9 mouse cellular contexts compared by ENCODE assay signal in the genomic region with DNA sequence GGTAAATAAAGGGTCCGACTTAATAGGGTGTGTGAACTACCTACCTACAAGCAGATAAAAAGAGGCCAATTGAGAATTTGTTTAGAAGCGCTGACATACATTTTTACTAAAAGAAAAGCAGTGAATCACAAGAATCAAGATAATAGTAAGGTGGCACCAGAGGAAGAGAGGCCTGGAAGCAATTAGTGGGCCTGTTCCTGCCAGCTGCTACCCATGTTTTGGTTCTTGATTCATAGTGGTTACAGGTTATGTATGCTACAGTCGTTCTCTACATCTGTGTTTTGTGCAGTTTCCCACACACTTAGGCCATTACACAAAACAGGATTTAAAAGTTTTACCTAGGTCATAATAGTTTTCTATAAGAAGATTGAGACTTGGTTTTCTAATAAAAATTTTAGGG. TPM values are rescaled to one million over a fixed set of nuclear protein-coding genes. Genes with fewer than 3 reads are reported as not detected.
DNase-seq lines count a peak whose midpoint lies in the region; ATAC-seq lines count a peak whose summit lies in the region.
"Had no signal": no experiment of that assay in that cellular context is flagged by ENCODE, and none has a peak within 500 bp of the region (broad histone marks: within the 10 kb centered on the region; RNA-seq: fewer than 3 reads in every experiment).

No protein-coding gene starts in this region.

- no peak for DNase-seq in heart, postnatal 36 days
- peak; percentile 70 for DNase-seq in MN1 (ENCODE audit: low spot score)
- no peak for DNase-seq in hindbrain, embryonic 14.5 days (ENCODE audit: low spot score)
- no peak for DNase-seq in midbrain, embryonic 14.5 days
- no peak for DNase-seq in right cerebral cortex, postnatal 25 days
- no peak for DNase-seq in B cell, adult 2 months
- no peak for DNase-seq in spleen, postnatal 4 days (ENCODE audit: low spot score in 2 of 2)
- DNase-seq: kidney, postnatal 36 days had no signal

- H3K27me3 ChIP-seq in heart, embryonic 15.5 days: no peaks in the 10 kb centered on the region
- no peaks in the 10 kb centered on the region for H3K27me3 ChIP-seq in hindbrain, embryonic 14.5 days (ENCODE audit: control insufficient read depth, insufficient read depth, low read length)
- no peaks in the 10 kb centered on the region for H3K27me3 ChIP-seq in midbrain, embryonic 14.5 days (ENCODE audit: control insufficient read depth, insufficient read depth, low read length)

- peaks cover 9% of the 10 kb centered on the region for H3K4me1 ChIP-seq in heart, embryonic 15.5 days (replicated peaks)
- H3K4me1 ChIP-seq in hindbrain, embryonic 14.5 days (replicated peaks; ENCODE audit: control insufficient read depth, insufficient read depth, low read length): peaks cover 16% of the 10 kb centered on the region
- H3K4me1 ChIP-seq in midbrain, embryonic 14.5 days (ENCODE audit: control insufficient read depth, insufficient read depth, low read length): peaks cover 13% of the 10 kb centered on the region

- H3K27ac ChIP-seq in heart, embryonic 15.5 days: no peak overlapping the region
- H3K27ac ChIP-seq in hindbrain, embryonic 14.5 days: no peak overlapping the region
- H3K27ac ChIP-seq in midbrain, embryonic 14.5 days (replicated peaks; ENCODE audit: low read depth, low read length): no peak overlapping the region

- H3K4me2 ChIP-seq in heart, embryonic 15.5 days: peak overlapping the region; percentile 76
- H3K4me2 ChIP-seq in hindbrain, embryonic 14.5 days (replicated peaks): peak overlapping the region; percentile 89
- peak overlapping the region; percentile 56 for H3K4me2 ChIP-seq in midbrain, embryonic 14.5 days (ENCODE audit: low read length)

- H3K36me3 ChIP-seq in heart, embryonic 15.5 days: no peaks in the 10 kb centered on the region
- no peaks in the 10 kb centered on the region for H3K36me3 ChIP-seq in hindbrain, embryonic 14.5 days (replicated peaks; ENCODE audit: control insufficient read depth, insufficient read depth)
- no peaks in the 10 kb centered on the region for H3K36me3 ChIP-seq in midbrain, embryonic 14.5 days (ENCODE audit: control insufficient read depth, insufficient read depth, low read length)

- H3K4me3 ChIP-seq in heart, embryonic 15.5 days: peak overlapping the region; percentile 92
- H3K4me3 ChIP-seq in hindbrain, embryonic 14.5 days (replicated peaks; ENCODE audit: low read length): peak overlapping the region; percentile 82
- H3K4me3 ChIP-seq in midbrain, embryonic 14.5 days (replicated peaks; ENCODE audit: low read depth, low read length): peak overlapping the region; percentile 75

- intact Hi-C loops in heart, postnatal 36 days (cut with DNase I): loop anchor here (5.0 kb wide), 2 partner anchors 135 to 505 kb away; partner anchors contain the start of genes Acvr2a and Epc2

- 0 out of 2 replicates have a peak overlapping the region, but pooled peaks have one; percentile 25 for H3K9ac ChIP-seq in heart, embryonic 15.5 days
- peak overlapping the region; percentile 94 for H3K9ac ChIP-seq in hindbrain, embryonic 14.5 days
- H3K9ac ChIP-seq in midbrain, embryonic 14.5 days (replicated peaks; ENCODE audit: low read length): no peak overlapping the region; the same call in 1 of the 2 replicates

- no peaks in the 10 kb centered on the region for H3K9me3 ChIP-seq in heart, embryonic 15.5 days (replicated peaks)
- no peaks in the 10 kb centered on the region for H3K9me3 ChIP-seq in hindbrain, embryonic 14.5 days (ENCODE audit: control insufficient read depth, low read length)
- H3K9me3 ChIP-seq in midbrain, embryonic 14.5 days (ENCODE audit: control insufficient read depth, low read length): no peaks in the 10 kb centered on the region

- no peak for ATAC-seq in heart, embryonic 15.5 days (replicated peaks; ENCODE audit: insufficient number of reproducible peaks, insufficient read depth, low FRiP score, low read depth)
- no peak for ATAC-seq in hindbrain, embryonic 14.5 days (ENCODE audit: low FRiP score)
- no peak for ATAC-seq in midbrain, embryonic 14.5 days (ENCODE audit: low FRiP score, low TSS enrichment)

- WGBS in heart, embryonic 15.5 days: 65% methylated on average over 3 of the region's 3 CpGs
- WGBS in hindbrain, embryonic 14.5 days: 65% methylated on average over 3 of the region's 3 CpGs
- 74% methylated on average over 3 of the region's 3 CpGs for WGBS in midbrain, embryonic 14.5 days

RNA-seq across cellular contexts. Expression of gene Mbd5, which starts 1.5 kb away (rescaled TPM):
- polyA plus RNA-seq in heart, embryonic 15.5 days (2015; fragmentation: Nextera tagmentation; extraction: Ambion mirVana): 18.1 and 22.3 TPM in 2 replicates
- total RNA-seq in heart, postnatal 36 days (2021): 10 to 100 TPM; 30.8 to 39.1 TPM
- 40.5 and 45.1 TPM in 2 replicates for polyA plus RNA-seq in hindbrain, embryonic 14.5 days (2014; fragmentation: Nextera tagmentation; extraction: Ambion mirVana)
- 30.8 and 40.5 TPM in 2 replicates for polyA plus RNA-seq in midbrain, embryonic 14.5 days (2014; fragmentation: Nextera tagmentation; extraction: Ambion mirVana)

RNA-seq across cellular contexts. Expression of gene Orc4, which starts 2.3 kb away (rescaled TPM):
- 71.7 and 73.9 TPM in 2 replicates for polyA plus RNA-seq in heart, embryonic 15.5 days (2015; fragmentation: Nextera tagmentation; extraction: Ambion mirVana)
- total RNA-seq in heart, postnatal 36 days (2021): 10 to 100 TPM; 30.9 to 34.0 TPM
- 89.4 and 98.7 TPM in 2 replicates for polyA plus RNA-seq in hindbrain, embryonic 14.5 days (2014; fragmentation: Nextera tagmentation; extraction: Ambion mirVana)
- polyA plus RNA-seq in midbrain, embryonic 14.5 days (2014; fragmentation: Nextera tagmentation; extraction: Ambion mirVana): 85.6 and 109 TPM in 2 replicates
